ENCODE assay signal across 46 mouse cellular contexts in genomic region chr9:35673557-35673956, GRCm38 (mm10). TPM values are rescaled to one million over a fixed set of nuclear protein-coding genes. Genes with fewer than 3 reads are reported as not detected.
"Had no signal": no experiment of that assay in that cellular context is flagged by ENCODE, and none has a peak within 500 bp of the region (broad histone marks: within the 10 kb centered on the region; RNA-seq: fewer than 3 reads in every experiment).

No protein-coding gene starts in this region.

- H3K4me1 ChIP-seq: limb, embryonic 10.5 days; limb, embryonic 12.5 days; limb, embryonic 13.5 days; limb, embryonic 15.5 days; liver, embryonic 12.5 days; liver, embryonic 13.5 days; liver, embryonic 15.5 days; lung, embryonic 15.5 days; megakaryocyte, embryonic 14.5 days; midbrain, embryonic 10.5 days; midbrain, embryonic 12.5 days; midbrain, embryonic 13.5 days; midbrain, embryonic 15.5 days; neural tube, embryonic 12.5 days had no signal

- H3K27me3 ChIP-seq: limb, embryonic 12.5 days; limb, embryonic 13.5 days; limb, embryonic 15.5 days; liver, embryonic 12.5 days; liver, embryonic 13.5 days; liver, embryonic 15.5 days; lung, embryonic 15.5 days; megakaryocyte, embryonic 14.5 days; midbrain, embryonic 12.5 days; midbrain, embryonic 13.5 days; midbrain, embryonic 15.5 days; neural tube, embryonic 12.5 days had no signal

- H3K36me3 ChIP-seq: limb, embryonic 10.5 days; limb, embryonic 12.5 days; limb, embryonic 13.5 days; limb, embryonic 15.5 days; liver, embryonic 12.5 days; liver, embryonic 13.5 days; liver, embryonic 15.5 days; lung, embryonic 15.5 days; midbrain, embryonic 10.5 days; midbrain, embryonic 12.5 days; midbrain, embryonic 13.5 days; midbrain, embryonic 15.5 days; neural tube, embryonic 12.5 days had no signal

- H3K4me2 ChIP-seq: limb, embryonic 12.5 days; limb, embryonic 13.5 days; limb, embryonic 15.5 days; liver, embryonic 11.5 days; liver, embryonic 12.5 days; liver, embryonic 13.5 days; liver, embryonic 15.5 days; lung, embryonic 14.5 days; lung, embryonic 15.5 days; midbrain, embryonic 11.5 days; midbrain, embryonic 12.5 days; midbrain, embryonic 13.5 days; midbrain, embryonic 15.5 days; neural tube, embryonic 12.5 days had no signal

- H3K4me3 ChIP-seq: limb, embryonic 10.5 days; limb, embryonic 12.5 days; limb, embryonic 13.5 days; limb, embryonic 15.5 days; liver, embryonic 12.5 days; liver, embryonic 13.5 days; liver, embryonic 15.5 days; lung, embryonic 15.5 days; megakaryocyte, embryonic 14.5 days; midbrain, embryonic 10.5 days; midbrain, embryonic 12.5 days; midbrain, embryonic 13.5 days; midbrain, embryonic 15.5 days; neural tube, embryonic 12.5 days had no signal

- DNase-seq: left cerebral cortex, postnatal 4 days; liver; liver, embryonic 13.5 days; liver, postnatal 0 days; lung, adult 18-20 months; lung, adult 2 months; lung, embryonic 14.5 days; lung, postnatal 10 days; lung, postnatal 14 days; lung, postnatal 36 days; lung, postnatal 4 days; midbrain, embryonic 14.5 days had no signal

- H3K9me3 ChIP-seq: limb, embryonic 10.5 days; limb, embryonic 13.5 days; limb, embryonic 15.5 days; liver, embryonic 12.5 days; liver, embryonic 13.5 days; liver, embryonic 15.5 days; lung, embryonic 15.5 days; megakaryocyte, embryonic 14.5 days; midbrain, embryonic 15.5 days; neural tube, embryonic 12.5 days had no signal

- H3K27ac ChIP-seq: limb, embryonic 10.5 days; limb, embryonic 12.5 days; limb, embryonic 13.5 days; limb, embryonic 15.5 days; liver, embryonic 12.5 days; liver, embryonic 13.5 days; liver, embryonic 14.5 days; liver, embryonic 15.5 days; lung, embryonic 15.5 days; macrophage; midbrain, embryonic 10.5 days; midbrain, embryonic 12.5 days; midbrain, embryonic 13.5 days; midbrain, embryonic 15.5 days; neural tube, embryonic 12.5 days had no signal

RNA-seq across cellular contexts. Expression of gene Pate1, which starts 13.6 kb away (rescaled TPM):
- total RNA-seq: left cerebral cortex, postnatal 10 days; left cerebral cortex, postnatal 14 days; left cerebral cortex, postnatal 25 days; left cerebral cortex, postnatal 36 days; left cerebral cortex, postnatal 4 days; liver, adult 2 months; megakaryocyte progenitor cell, adult 5-6 weeks; megakaryocyte, adult 5-6 weeks; megakaryocyte-erythroid progenitor cell, adult 5-6 weeks; midbrain, postnatal 0 days; monocyte, adult 5-6 weeks had no signal
- polyA plus RNA-seq: limb, embryonic 10.5 days; limb, embryonic 11.5 days; limb, embryonic 12.5 days; limb, embryonic 14.5 days; limb, embryonic 15.5 days; liver, adult 2 months; liver, embryonic 11.5 days; liver, embryonic 12.5 days; liver, embryonic 13.5 days; liver, embryonic 14.5 days; liver, embryonic 15.5 days; liver, embryonic 16.5 days; liver, postnatal 0 days; lung, adult 2 months; lung, embryonic 14.5 days; lung, embryonic 15.5 days; lung, embryonic 16.5 days; lung, postnatal 0 days; macrophage; midbrain, embryonic 10.5 days; midbrain, embryonic 11.5 days; midbrain, embryonic 12.5 days; midbrain, embryonic 13.5 days; midbrain, embryonic 14.5 days; midbrain, embryonic 15.5 days; midbrain, embryonic 16.5 days; midbrain, postnatal 0 days; neural tube, embryonic 11.5 days; neural tube, embryonic 12.5 days had no signal

RNA-seq across cellular contexts. Expression of gene Pate3, which starts 25.6 kb away (rescaled TPM):
- total RNA-seq: left cerebral cortex, postnatal 10 days; left cerebral cortex, postnatal 14 days; left cerebral cortex, postnatal 25 days; left cerebral cortex, postnatal 36 days; left cerebral cortex, postnatal 4 days; liver, adult 2 months; megakaryocyte progenitor cell, adult 5-6 weeks; megakaryocyte, adult 5-6 weeks; megakaryocyte-erythroid progenitor cell, adult 5-6 weeks; midbrain, postnatal 0 days; monocyte, adult 5-6 weeks had no signal
- polyA plus RNA-seq: limb, embryonic 11.5 days; limb, embryonic 12.5 days; limb, embryonic 13.5 days; limb, embryonic 14.5 days; limb, embryonic 15.5 days; liver, adult 2 months; liver, embryonic 12.5 days; liver, embryonic 13.5 days; liver, embryonic 14.5 days; liver, embryonic 15.5 days; liver, embryonic 16.5 days; liver, postnatal 0 days; lung, adult 2 months; lung, embryonic 14.5 days; lung, embryonic 15.5 days; lung, embryonic 16.5 days; lung, postnatal 0 days; macrophage; midbrain, embryonic 10.5 days; midbrain, embryonic 11.5 days; midbrain, embryonic 12.5 days; midbrain, embryonic 13.5 days; midbrain, embryonic 14.5 days; midbrain, embryonic 15.5 days; midbrain, embryonic 16.5 days; midbrain, postnatal 0 days; neural tube, embryonic 11.5 days; neural tube, embryonic 12.5 days had no signal
